Mouse (Mus musculus): Measurements from ENCODE around the gene Pon1.

DNA sequence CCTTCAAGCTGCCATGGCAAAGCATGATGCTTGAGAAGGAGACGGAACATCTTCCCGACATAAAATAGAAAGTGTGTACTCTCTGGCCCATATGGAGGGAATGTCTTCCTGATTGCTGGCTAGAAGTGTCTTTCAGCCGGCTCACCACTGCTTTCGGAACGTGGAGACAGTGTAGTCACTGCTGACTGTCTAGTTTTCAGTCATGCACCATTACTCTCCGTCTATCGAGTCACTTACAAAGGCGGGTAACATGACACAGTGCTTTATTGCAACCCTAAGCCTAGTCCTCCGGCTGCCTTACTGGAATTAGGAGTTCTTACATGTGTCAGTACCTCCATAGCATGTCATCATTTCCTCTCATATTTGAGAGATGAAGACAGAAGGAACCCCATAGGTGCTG is 54.1 kb downstream of the Pon1 start:
- TF ChIP-seq POLR2A (IDR thresholded peaks at IDR 0.05; ENCODE audit: borderline replicate concordance, insufficient read depth, low read length) = no peak
- no peak for TF ChIP-seq CTCF (IDR thresholded peaks at IDR 0.05; ENCODE audit: borderline replicate concordance, insufficient read depth, low read depth, low read length)
